Mouse (Mus musculus) spleen, adult 2 months (tissue): ENCODE results near the gene Tcf19. TPM values are rescaled to one million over a fixed set of nuclear protein-coding genes. Genes with fewer than 3 reads are reported as not detected.

Source experiments
- DNase-seq, 2 experiments: peaks; one replicate each; pipeline versions ENCODE4 v3.0.0 to v3.0.0-alpha.2; 2012 to 2021; ENCODE audit warnings: low spot score in 2 of 2, low read depth in 1 of 2
- H3K27ac ChIP-seq: fragments of 200-500 bp; 2 replicates; pipeline ENCODE4 v1.5.1; 2012; ENCODE audit warnings: low read length, inconsistent platforms; ENCODE audit not compliant: insufficient read depth
- H3K27me3 ChIP-seq: fragments of 200-500 bp; 2 replicates; pipeline ENCODE4 v1.6.1; 2012; ENCODE audit warnings: mild to moderate bottlenecking, moderate library complexity, low read length, inconsistent platforms; ENCODE audit not compliant: control insufficient read depth, insufficient read depth
- H3K36me3 ChIP-seq: fragments of 200-500 bp; 2 replicates; pipeline ENCODE4 v1.6.1; 2012; ENCODE audit warnings: mild to moderate bottlenecking, low read length, inconsistent platforms; ENCODE audit not compliant: control insufficient read depth, insufficient read depth
- H3K4me1 ChIP-seq: fragments of 200-500 bp; 2 replicates; pipeline ENCODE4 v1.6.1; 2011; ENCODE audit warnings: inconsistent platforms; ENCODE audit not compliant: control insufficient read depth, insufficient read depth, insufficient read length
- H3K4me3 ChIP-seq: fragments of 200-500 bp; 2 replicates; pipeline ENCODE4 v1.5.1; 2011; ENCODE audit warnings: mild to moderate bottlenecking, inconsistent platforms; ENCODE audit not compliant: insufficient read depth, insufficient read length; ENCODE audit errors: extremely low read depth
- CTCF ChIP-seq: fragments of 200-500 bp; IDR thresholded peaks from 2 replicates; pipeline ENCODE4 v1.5.1; 2011; ENCODE audit warnings: mild to moderate bottlenecking, inconsistent platforms; ENCODE audit not compliant: insufficient read depth, insufficient read length, insufficient replicate concordance; ENCODE audit errors: extremely low read depth
- POLR2A ChIP-seq: fragments of 200-500 bp; IDR thresholded peaks from 2 replicates; pipeline ENCODE4 v1.6.1; 2011; ENCODE audit warnings: low read depth, low read length, inconsistent platforms
- WGBS: fragments of 180-500 bp; shearing (Covaris S2); methylation state at CpG from one replicate; pipeline ENCODE4 v1.1.7; 2018; 5-methylcytosine and 5-hydroxymethylcytosine counted together
- polyA plus RNA-seq: library from polyadenylated mRNA; depleted of rRNA; stranded (reverse); fragments of >200 nt; gene quantifications from 2 replicates; pipeline ENCODE4 v1.2.3, GENCODE M21; 2012

Tcf19 gene
- polyA plus RNA-seq, 1 experiment = 9.6 TPM

GRCm38 (mm10) chr17:35505776-35506175 is 10.8 kb downstream of the Tcf19 start, which contains the start of gene Pou5f1:
TSS of gene Pou5f1 (plus strand) at chr17:35506018.
- WGBS = 60% methylated on average over 13 of the region's 13 CpGs
- H3K4me1 ChIP-seq = no peaks in the 10 kb centered on the region
- no peaks in the 10 kb centered on the region for H3K36me3 ChIP-seq
- H3K4me3 ChIP-seq = no peak within 1 kb of the TSS
- H3K27ac ChIP-seq = no peak within 1 kb of the TSS
- DNase-seq = no peak
- no peak for TF ChIP-seq CTCF
- no peak for TF ChIP-seq POLR2A
- H3K27me3 ChIP-seq = peaks cover 3% of the 10 kb centered on the region; the same call in 1 of the 2 replicates

GRCm38 (mm10) chr17:35504628-35505481 is 11.8 kb downstream of the Tcf19 start:
- no peak for TF ChIP-seq POLR2A
- no peaks in the 10 kb centered on the region for H3K4me1 ChIP-seq
- H3K4me3 ChIP-seq = no peak overlapping the region
- H3K27me3 ChIP-seq = peaks cover 3% of the 10 kb centered on the region; the same call in 1 of the 2 replicates
- 43% methylated on average over 8 of the region's 8 CpGs for WGBS
- H3K27ac ChIP-seq = no peak overlapping the region
- DNase-seq = no peak
- no peaks in the 10 kb centered on the region for H3K36me3 ChIP-seq

- TF ChIP-seq CTCF (no peak), POLR2A (no peak)
- 35% methylated on average over 5 of the region's 5 CpGs for WGBS
- H3K4me3 ChIP-seq = no peak overlapping the region
- H3K4me1 ChIP-seq = no peaks in the 10 kb centered on the region
- H3K27ac ChIP-seq = no peak overlapping the region
- H3K36me3 ChIP-seq = no peaks in the 10 kb centered on the region
- H3K27me3 ChIP-seq = peaks cover 3% of the 10 kb centered on the region; the same call in 1 of the 2 replicates
- no peak for DNase-seq
Measured at GRCm38 (mm10) chr17:35503849-35504248, 12.8 kb downstream of the Tcf19 start.

GRCm38 (mm10) chr17:35502762-35503161 is 13.9 kb downstream of the Tcf19 start:
- DNase-seq = no peak
- TF ChIP-seq CTCF (no peak), POLR2A (no peak)
- 61% methylated on average over 5 of the region's 5 CpGs for WGBS
- no peak overlapping the region for H3K4me3 ChIP-seq
- no peaks in the 10 kb centered on the region for H3K4me1 ChIP-seq
- H3K27me3 ChIP-seq = peaks cover 3% of the 10 kb centered on the region; the same call in 1 of the 2 replicates
- no peaks in the 10 kb centered on the region for H3K36me3 ChIP-seq
- no peak overlapping the region for H3K27ac ChIP-seq

GRCm38 (mm10) chr17:35502226-35502625 is 14.4 kb downstream of the Tcf19 start:
- TF ChIP-seq CTCF (no peak), POLR2A (no peak)
- DNase-seq = no peak
- Histone ChIP-seq H3K36me3 (no peaks in the 10 kb centered on the region), H3K4me1 (no peaks in the 10 kb centered on the region), H3K27ac (no peak overlapping the region), H3K27me3 (peaks cover 3% of the 10 kb centered on the region; the same call in 1 of the 2 replicates), H3K4me3 (no peak overlapping the region)
- 23% methylated on average over 6 of the region's 6 CpGs for WGBS

- TF ChIP-seq CTCF = no peak
- TF ChIP-seq POLR2A = no peak
- H3K4me1 ChIP-seq = no peaks in the 10 kb centered on the region
- 0 out of 2 replicates have a peak, but pooled peaks cover 2% of the 10 kb centered on the region for H3K27me3 ChIP-seq
- no peak for DNase-seq
- H3K4me3 ChIP-seq = no peak overlapping the region
- WGBS = 95% methylated on average over 7 of the region's 7 CpGs
- H3K36me3 ChIP-seq = no peaks in the 10 kb centered on the region
- no peak overlapping the region for H3K27ac ChIP-seq
Measured at GRCm38 (mm10) chr17:35497124-35497523, 19.5 kb downstream of the Tcf19 start.

GRCm38 (mm10) chr17:35490320-35490719 is 26.3 kb downstream of the Tcf19 start:
- H3K27me3 ChIP-seq = no peaks in the 10 kb centered on the region
- H3K4me1 ChIP-seq = no peaks in the 10 kb centered on the region
- TF ChIP-seq POLR2A = no peak
- 63% methylated on average over 5 of the region's 5 CpGs for whole genome bisulfite sequencing
- H3K4me3 ChIP-seq = no peak overlapping the region
- H3K27ac ChIP-seq = no peak overlapping the region
- DNase-seq = no peak
- H3K36me3 ChIP-seq = no peaks in the 10 kb centered on the region
